Mouse (Mus musculus) E14TG2a.4 (cell line): ENCODE data around the gene Edem2.

Source experiments
- CTCF ChIP-seq: conservative IDR thresholded peaks from 2 replicates; pipeline ENCODE4 v1.5.1; 2014; ENCODE audit warnings: low read length
- POU5F1 ChIP-seq: IDR thresholded peaks from 2 replicates; pipeline ENCODE4 v1.6.1; 2014; ENCODE audit warnings: low read length, borderline replicate concordance

DNA sequence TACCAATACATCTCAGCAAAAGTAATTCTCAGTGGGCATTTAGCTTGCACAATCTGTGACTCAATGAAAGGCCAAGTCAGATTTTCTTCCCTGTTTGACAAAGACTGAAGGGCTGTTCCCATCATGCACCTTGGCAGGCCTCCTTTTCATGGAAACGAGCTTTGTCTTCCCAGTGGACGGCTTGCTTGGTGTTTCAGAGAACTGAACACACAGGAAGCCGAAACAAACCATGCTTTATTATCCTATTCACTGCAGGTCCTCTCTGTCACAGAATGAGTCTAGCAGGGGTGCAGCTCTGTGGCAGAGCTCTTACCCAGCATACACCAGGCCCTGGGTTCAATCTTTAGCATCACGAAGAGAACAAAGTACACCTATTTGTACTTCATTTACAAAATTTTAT is 25.6 kb downstream of the Edem2 start:
- no peak for TF ChIP-seq CTCF
- TF ChIP-seq POU5F1, result no peak
